Mouse (Mus musculus) heart, adult 2 months (tissue): ENCODE measurements around the gene Mst1.

Experiments
- CTCF ChIP-seq: fragments of 200-600 bp; IDR thresholded peaks from 2 replicates; pipeline ENCODE4 v1.8.1; 2022; ENCODE audit warnings: antibody characterized with exemption, mild to moderate bottlenecking, moderate library complexity
- EP300 ChIP-seq: fragments of 200-500 bp; IDR thresholded peaks from 2 replicates; pipeline ENCODE4 v1.6.1; 2011; ENCODE audit warnings: low read depth, low read length, control low read depth; ENCODE audit not compliant: insufficient read depth
- POLR2A ChIP-seq: fragments of 200-500 bp; IDR thresholded peaks from 2 replicates; pipeline ENCODE4 v1.6.1; 2011; ENCODE audit warnings: mild to moderate bottlenecking, low read depth, low read length, control low read depth; ENCODE audit not compliant: insufficient read depth

DNA sequence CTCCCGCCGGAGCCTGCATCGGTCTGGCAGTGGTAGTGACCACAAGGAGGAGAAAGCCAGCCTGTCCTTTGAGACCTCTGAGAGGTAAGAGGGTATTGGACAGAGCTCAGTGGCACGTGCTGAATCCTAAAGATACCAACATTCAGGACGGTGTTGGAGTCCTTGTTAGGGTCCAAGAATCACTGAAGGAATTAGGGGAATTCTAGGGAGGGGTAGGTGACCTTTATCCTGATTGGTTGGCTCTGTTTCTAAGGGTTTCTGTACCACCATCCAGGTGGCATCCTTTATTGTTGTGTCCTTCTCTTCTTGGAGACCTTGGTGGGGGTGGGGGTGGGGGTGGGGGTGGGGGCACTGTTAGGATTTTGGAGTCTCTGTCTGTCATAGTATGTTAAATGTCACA is 48.1 kb upstream of the Mst1 start:
- no peak for TF ChIP-seq CTCF
- TF ChIP-seq POLR2A = no peak
- TF ChIP-seq EP300 = no peak
